Mouse (Mus musculus) midbrain, embryonic 11.5 days (tissue): ENCODE data around the gene Ndrg3. TPM values are rescaled to one million over a fixed set of nuclear protein-coding genes. Genes with fewer than 3 reads are reported as not detected.
"Not testable (repeated sequence)": the region's sequence is repeated elsewhere in the genome, so short reads cannot be mapped to it uniquely, and the experiment has no call there.

ENCODE experiments used
- ATAC-seq: fragments of 200-750 bp; cut with Nextera tagmentation; 2 replicates; pipeline ENCODE4 v1.8.0; 2017; ENCODE audit warnings: moderate TSS enrichment, moderate library complexity; ENCODE audit not compliant: low FRiP score
- DNase-seq: peaks from one replicate; pipeline ENCODE4 v3.0.0; 2015; ENCODE audit warnings: low spot score; ENCODE audit errors: missing footprints
- H3K27ac ChIP-seq: fragments of 300-500 bp; sonication (generic); 2 replicates; pipeline ENCODE4 v1.5.1; 2014; ENCODE audit warnings: low read depth, low read length
- H3K27me3 ChIP-seq: fragments of 300-500 bp; sonication (generic); 2 replicates; pipeline ENCODE4 v1.6.1; 2014; ENCODE audit warnings: mild to moderate bottlenecking, low read length, moderate library complexity, mixed read lengths; ENCODE audit not compliant: control insufficient read depth, insufficient read depth
- H3K36me3 ChIP-seq: fragments of 300-500 bp; sonication (generic); 2 replicates; pipeline ENCODE4 v1.6.1; 2014; ENCODE audit warnings: mild to moderate bottlenecking, low read length, moderate library complexity, mixed read lengths; ENCODE audit not compliant: control insufficient read depth, insufficient read depth
- H3K4me1 ChIP-seq: fragments of 300-500 bp; sonication (generic); 2 replicates; pipeline ENCODE4 v1.6.1; 2014; ENCODE audit warnings: low read length; ENCODE audit not compliant: control insufficient read depth, insufficient read depth
- H3K4me2 ChIP-seq: fragments of 300-500 bp; sonication (generic); 2 replicates; pipeline ENCODE4 v1.6.1; 2014; ENCODE audit warnings: mild to moderate bottlenecking, moderate library complexity
- H3K4me3 ChIP-seq: fragments of 300-500 bp; sonication (generic); 2 replicates; pipeline ENCODE4 v1.5.1; 2014; ENCODE audit warnings: low read depth, low read length
- H3K9ac ChIP-seq: fragments of 300-500 bp; sonication (generic); 2 replicates; pipeline ENCODE4 v1.6.1; 2014; ENCODE audit warnings: low read length
- H3K9me3 ChIP-seq: fragments of 300-500 bp; sonication (generic); 2 replicates; pipeline ENCODE4 v1.6.1; 2016; ENCODE audit warnings: low read length; ENCODE audit not compliant: control insufficient read depth
- WGBS: fragments of 180-500 bp; shearing (Covaris S2); extraction: QIAGEN DNeasy Blood & Tissue Kit; methylation state at CpG from one replicate; pipeline ENCODE4 v1.1.7; 2014; 5-methylcytosine and 5-hydroxymethylcytosine counted together
- polyA plus RNA-seq: library from polyadenylated mRNA; unstranded; fragments of >200 nt; fragmentation: Nextera tagmentation; extraction: Ambion mirVana; gene quantifications from 2 replicates; pipeline ENCODE4 v1.2.1, GENCODE M21; 2014

Ndrg3 gene
- polyA plus RNA-seq, 1 experiment from 2014 or later, result 48.1 TPM

- H3K27me3 ChIP-seq, result no peaks in the 10 kb centered on the region
- H3K27ac ChIP-seq, result no peak overlapping the region
- DNase-seq (no peak), ATAC-seq (no peak)
- H3K4me1 ChIP-seq, result no peaks in the 10 kb centered on the region
- H3K9me3 ChIP-seq, result no peaks in the 10 kb centered on the region
- 88% methylated on average over 2 of the region's 2 CpGs for WGBS
- H3K36me3 ChIP-seq, result no peaks in the 10 kb centered on the region
- no peak overlapping the region for H3K4me2 ChIP-seq
- H3K4me3 ChIP-seq, result no peak overlapping the region
- H3K9ac ChIP-seq, result no peak overlapping the region
These were observed 34.8 kb downstream of the Ndrg3 start for GRCm38 (mm10) chr2:156957035-156957434.

DNA sequence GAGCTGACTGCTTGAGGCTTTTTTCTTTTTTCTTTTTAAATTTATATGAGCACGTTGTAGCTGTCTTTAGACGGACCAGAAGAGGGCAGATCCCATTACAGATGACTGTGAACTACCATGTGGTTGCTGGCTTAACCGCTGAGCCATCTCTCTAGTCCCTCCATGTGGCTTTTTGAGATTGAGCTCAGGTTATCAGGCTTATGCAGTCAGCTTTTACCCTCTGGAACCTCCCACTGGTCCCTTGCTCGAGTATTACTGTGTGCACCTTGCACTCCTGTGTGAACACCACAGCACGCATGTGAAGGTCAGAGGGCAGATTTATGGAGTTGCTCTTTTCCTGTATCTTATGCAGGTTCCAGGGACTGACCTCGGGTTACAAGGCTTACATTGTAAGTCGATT lies 35.5 kb downstream of the Ndrg3 start:
- H3K9ac ChIP-seq, result no peak overlapping the region
- 79% methylated on average over 7 of the region's 7 CpGs for WGBS

GRCm38 (mm10) chr2:156954463-156954862 lies 37.4 kb downstream of the Ndrg3 start:
- H3K4me2 ChIP-seq, result no peak overlapping the region
- H3K9ac ChIP-seq, result no peak overlapping the region
- no peaks in the 10 kb centered on the region for H3K36me3 ChIP-seq
- ATAC-seq (no peak), DNase-seq (no peak)
- no peak overlapping the region for H3K27ac ChIP-seq
- H3K4me3 ChIP-seq, result no peak overlapping the region
- no peaks in the 10 kb centered on the region for H3K9me3 ChIP-seq
- no peaks in the 10 kb centered on the region for H3K4me1 ChIP-seq
- WGBS, result 89% methylated on average over 5 of the region's 5 CpGs
- H3K27me3 ChIP-seq, result no peaks in the 10 kb centered on the region

More for the DNA sequence above, 35.5 kb downstream of the Ndrg3 start:
- no peaks in the 10 kb centered on the region for H3K9me3 ChIP-seq
- no peaks in the 10 kb centered on the region for H3K27me3 ChIP-seq
- H3K27ac ChIP-seq, result no peak overlapping the region
- no peak overlapping the region for H3K4me2 ChIP-seq
- no peaks in the 10 kb centered on the region for H3K4me1 ChIP-seq
- no peak for ATAC-seq
- no peaks in the 10 kb centered on the region for H3K36me3 ChIP-seq
- no peak overlapping the region for H3K4me3 ChIP-seq
- DNase-seq, result no peak

- H3K36me3 ChIP-seq, result no peaks in the 10 kb centered on the region
- H3K4me3 ChIP-seq, result no peak overlapping the region
- H3K27me3 ChIP-seq, result no peaks in the 10 kb centered on the region
- H3K27ac ChIP-seq, result no peak overlapping the region
- no peak overlapping the region for H3K9ac ChIP-seq
- H3K9me3 ChIP-seq, result no peaks in the 10 kb centered on the region
- no peak for ATAC-seq
- no peak overlapping the region for H3K4me2 ChIP-seq
- DNase-seq, result no peak
- WGBS, result 94% methylated on average over 10 of the region's 10 CpGs
- no peaks in the 10 kb centered on the region for H3K4me1 ChIP-seq
These were observed 40.4 kb downstream of the Ndrg3 start for GRCm38 (mm10) chr2:156951301-156952094.

DNA sequence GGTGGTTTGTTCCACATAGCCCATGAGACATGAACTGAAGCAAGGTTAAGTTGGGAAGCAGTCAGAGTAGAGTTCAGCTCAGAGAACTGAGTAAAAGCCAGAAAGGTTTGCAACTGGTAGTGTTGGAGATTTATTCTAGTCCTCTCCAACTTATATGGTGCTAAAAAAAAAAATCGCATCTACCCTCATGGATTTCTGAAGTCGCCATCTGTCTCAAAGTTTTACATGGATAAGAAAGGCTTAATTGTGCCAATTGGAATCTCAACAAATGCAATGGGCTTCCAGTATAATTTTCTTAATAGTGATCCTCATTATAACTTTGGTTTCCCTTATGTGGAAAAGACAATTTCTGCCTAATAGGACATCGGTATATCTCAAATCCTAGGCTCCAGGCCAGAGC lies 41.0 kb downstream of the Ndrg3 start:
- DNase-seq, result no peak
- H3K4me1 ChIP-seq, result no peaks in the 10 kb centered on the region
- no peaks in the 10 kb centered on the region for H3K9me3 ChIP-seq
- no peaks in the 10 kb centered on the region for H3K36me3 ChIP-seq
- H3K4me3 ChIP-seq, result no peak overlapping the region
- H3K4me2 ChIP-seq, result no peak overlapping the region
- H3K27me3 ChIP-seq, result no peaks in the 10 kb centered on the region
- WGBS, result 95% methylated on average over 3 of the region's 3 CpGs
- no peak for ATAC-seq
- H3K27ac ChIP-seq, result no peak overlapping the region
- H3K9ac ChIP-seq, result no peak overlapping the region

GRCm38 (mm10) chr2:156941523-156941922 lies 50.3 kb downstream of the Ndrg3 start:
- not testable (repeated sequence) for H3K9ac ChIP-seq, H3K27me3 ChIP-seq, ATAC-seq, DNase-seq, H3K9me3 ChIP-seq, H3K4me1 ChIP-seq, H3K4me3 ChIP-seq, H3K4me2 ChIP-seq, H3K36me3 ChIP-seq, H3K27ac ChIP-seq
- WGBS, result 93% methylated on average over 9 of the region's 9 CpGs

DNA sequence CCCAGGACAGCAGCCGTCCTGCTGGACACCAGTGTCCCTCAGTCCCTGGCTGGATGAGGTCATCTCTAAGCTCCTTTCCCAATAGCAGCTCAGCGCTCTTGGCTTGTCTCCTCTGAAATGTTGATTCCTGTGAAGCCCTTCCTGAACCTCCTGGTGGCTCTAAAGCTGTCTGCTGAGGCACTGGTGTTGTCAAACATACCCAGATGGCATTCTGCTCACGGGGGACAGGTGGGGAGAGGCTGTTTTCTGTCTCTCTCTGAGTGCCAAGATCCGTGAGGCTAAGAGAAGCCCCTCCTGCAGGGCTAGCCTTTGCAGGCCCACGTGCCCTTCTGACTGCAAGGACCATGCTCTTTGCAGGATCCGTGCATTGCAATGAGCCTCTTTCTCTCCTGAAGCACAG lies 51.9 kb downstream of the Ndrg3 start:
- not testable (repeated sequence) for H3K9me3 ChIP-seq, H3K4me2 ChIP-seq, H3K9ac ChIP-seq, H3K4me3 ChIP-seq, H3K36me3 ChIP-seq, H3K27ac ChIP-seq, H3K4me1 ChIP-seq, ATAC-seq, DNase-seq, H3K27me3 ChIP-seq
- 64% methylated on average over 6 of the region's 6 CpGs for WGBS

GRCm38 (mm10) chr2:156937795-156938194 lies 54.1 kb downstream of the Ndrg3 start:
- no peak for ATAC-seq
- H3K9ac ChIP-seq, result no peak overlapping the region

DNA sequence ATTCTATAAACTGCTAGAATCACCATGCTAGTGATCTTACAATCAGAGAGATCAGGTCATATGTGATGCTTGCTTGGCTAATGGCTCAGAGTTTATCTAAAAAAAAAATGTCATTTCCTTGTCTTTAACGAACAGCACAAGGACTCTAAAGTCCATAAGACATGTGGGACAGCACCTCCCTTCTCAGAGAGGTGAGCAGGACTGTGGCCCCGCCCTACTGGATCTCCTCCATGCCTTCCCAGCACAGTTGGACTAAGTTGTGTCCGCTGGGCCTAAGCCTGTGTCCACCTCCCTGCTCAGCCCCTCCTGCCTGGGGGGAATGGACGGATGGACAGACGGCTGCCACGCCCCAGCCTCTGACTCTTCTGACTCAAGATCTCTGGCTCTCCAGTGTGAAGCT lies 56.9 kb downstream of the Ndrg3 start:
- no peaks in the 10 kb centered on the region for H3K9me3 ChIP-seq
- H3K9ac ChIP-seq, result no peak overlapping the region
- no peak overlapping the region for H3K27ac ChIP-seq
- ATAC-seq (no peak), DNase-seq (no peak)
- no peaks in the 10 kb centered on the region for H3K4me1 ChIP-seq
- no peak overlapping the region for H3K4me3 ChIP-seq
- WGBS, result 80% methylated on average over 6 of the region's 6 CpGs
- H3K36me3 ChIP-seq, result no peaks in the 10 kb centered on the region
- no peaks in the 10 kb centered on the region for H3K27me3 ChIP-seq
- H3K4me2 ChIP-seq, result no peak overlapping the region

More at GRCm38 (mm10) chr2:156937795-156938194, 54.1 kb downstream of the Ndrg3 start:
- Histone ChIP-seq H3K27me3 (no peaks in the 10 kb centered on the region), H3K4me3 (no peak overlapping the region), H3K4me1 (no peaks in the 10 kb centered on the region), H3K9me3 (no peaks in the 10 kb centered on the region), H3K4me2 (no peak overlapping the region), H3K36me3 (no peaks in the 10 kb centered on the region), H3K27ac (no peak overlapping the region)
- 87% methylated on average over 2 of the region's 2 CpGs for WGBS
- DNase-seq, result no peak
